Mouse (Mus musculus): ENCODE results near the gene Sult3a2. TPM values are rescaled to one million over a fixed set of nuclear protein-coding genes. Genes with fewer than 3 reads are reported as not detected.

The Sult3a2 gene
- not detected in 4 replicates for total RNA-seq (2023)

GRCm38 (mm10) chr10:33786604-33787003 lies at the start of gene Sult3a2:
Gene Sult3a2, minus strand, starts transcription at chr10:33786704.

Other genes starting within 250 kb of the Sult3a2 start
- gene Clvs2, start 161.9 kb downstream of the Sult3a2 start, total RNA-seq (2023) = not detected in 4 replicates
- not detected in 4 replicates for gene Sult3a1, start 71.0 kb upstream of the Sult3a2 start, total RNA-seq (2023)
- gene Rsph4a, start 118.4 kb upstream of the Sult3a2 start, total RNA-seq (2023) = not detected in 4 replicates
- gene Zup1, start 164.6 kb upstream of the Sult3a2 start, total RNA-seq (2023) = 99.0 to 119 TPM (median 111 TPM) in 4 replicates
- gene Rwdd1, start 232.9 kb upstream of the Sult3a2 start, total RNA-seq (2023) = 42.5 to 62.8 TPM (median 50.9 TPM) in 4 replicates